Mouse (Mus musculus): ENCODE data around the gene Dhx58.

GRCm38 (mm10) chr11:100692164-100692616 lies 11.9 kb downstream of the Dhx58 start, which contains the start of gene Zfp385c:
- no peak for TF ChIP-seq CTCF (IDR thresholded peaks at IDR 0.05; ENCODE audit: low read depth)
- TF ChIP-seq EP300 (IDR thresholded peaks at IDR 0.05; ENCODE audit: low read depth), result no peak

Measured in liver, postnatal 0 days (tissue).